Mouse (Mus musculus) thymus, adult 2 months (tissue): ENCODE results near the gene Itfg2.

ENCODE experiments used
- CTCF ChIP-seq: fragments of 200-500 bp; IDR thresholded peaks from 2 replicates; pipeline ENCODE4 v1.5.1; 2012; ENCODE audit warnings: mild to moderate bottlenecking, control low read depth, low read length, moderate library complexity, borderline replicate concordance; ENCODE audit not compliant: control insufficient read depth, poor library complexity, insufficient read depth; ENCODE audit errors: extremely low read depth
- POLR2A ChIP-seq: fragments of 200-500 bp; IDR thresholded peaks from 2 replicates; pipeline ENCODE4 v1.6.1; 2012; ENCODE audit warnings: mild to moderate bottlenecking, low read length, control low read depth, moderate library complexity; ENCODE audit not compliant: control insufficient read depth, poor library complexity, insufficient read depth; ENCODE audit errors: extremely low read depth

DNA sequence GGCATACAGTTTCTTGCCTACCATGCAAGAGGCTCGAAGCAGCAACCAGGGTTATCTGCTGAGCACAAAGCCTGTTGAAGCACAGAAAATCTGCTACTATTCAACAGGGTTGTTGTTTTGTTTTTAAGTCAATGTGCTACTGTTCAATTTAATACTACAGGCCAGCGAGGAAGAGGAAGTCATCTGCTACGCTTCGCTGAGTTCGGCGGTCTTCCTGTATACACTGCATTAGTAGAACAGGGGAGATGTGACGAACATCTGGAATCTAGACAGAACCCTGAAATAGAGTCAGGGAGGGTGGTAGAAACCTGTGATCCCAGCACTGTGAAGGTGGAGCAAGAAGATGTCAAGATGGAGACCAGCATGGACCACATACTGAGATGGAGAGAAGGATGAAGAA is 41.0 kb downstream of the Itfg2 start:
- TF ChIP-seq CTCF (no peak), POLR2A (no peak)
